ENCODE assay signal across 8 mouse cellular contexts in genomic region chr15:80173001-80173771, GRCm38 (mm10). TPM values are rescaled to one million over a fixed set of nuclear protein-coding genes. Genes with fewer than 3 reads are reported as not detected.
A peak's percentile ranks its signal among the peaks of the same experiment; 100 is the strongest.
DNase-seq lines count a peak whose midpoint lies in the region; ATAC-seq and TF ChIP-seq lines count a peak whose summit lies in the region.

Gene Mgat3 (plus strand): TSS chr15:80173721.

- TF ChIP-seq POLR2A in myocyte (IDR thresholded peaks at IDR 0.05; ENCODE audit: insufficient read length, low read depth): peak; percentile 73

- peaks cover 18% of the 10 kb centered on the region for H3K79me2 ChIP-seq in myocyte (ENCODE audit: control insufficient read depth, insufficient read depth)

- no peaks in the 10 kb centered on the region for H3K9me3 ChIP-seq in embryonic facial prominence, embryonic 15.5 days (replicated peaks)
- H3K9me3 ChIP-seq in intestine, embryonic 15.5 days: no peaks in the 10 kb centered on the region

- DNase-seq in gastrocnemius, adult 2 months: peak; percentile 49
- DNase-seq in gastrocnemius, adult 18-20 months (ENCODE audit: low spot score): no peak
- DNase-seq in adrenal gland, postnatal 14 days: peak; percentile 56
- DNase-seq in left cerebral cortex, postnatal 4 days: peak; percentile 63
- DNase-seq in thymus, postnatal 10 days (ENCODE audit: low spot score in 2 of 2): no peak

- no peaks in the 10 kb centered on the region for H3K27me3 ChIP-seq in embryonic facial prominence, embryonic 15.5 days
- H3K27me3 ChIP-seq in intestine, embryonic 15.5 days (replicated peaks): no peaks in the 10 kb centered on the region
- H3K27me3 ChIP-seq in myocyte (ENCODE audit: control insufficient read depth, insufficient read depth, insufficient read length): no peaks in the 10 kb centered on the region

- 8% methylated on average over 39 of the region's 85 CpGs for WGBS in embryonic facial prominence, embryonic 15.5 days
- 3% methylated on average over 46 of the region's 85 CpGs for WGBS in intestine, embryonic 15.5 days

- peaks cover 34% of the 10 kb centered on the region for H3K4me1 ChIP-seq in embryonic facial prominence, embryonic 15.5 days
- peaks cover 23% of the 10 kb centered on the region for H3K4me1 ChIP-seq in intestine, embryonic 15.5 days (replicated peaks)

- ATAC-seq in embryonic facial prominence, embryonic 15.5 days (ENCODE audit: insufficient number of reproducible peaks, low FRiP score, low TSS enrichment, low read depth): peak; percentile 69
- peak; percentile 76 for ATAC-seq in intestine, embryonic 15.5 days

- no peak for TF ChIP-seq CTCF in gastrocnemius, adult 2 months (IDR thresholded peaks at IDR 0.05)

- H3K36me3 ChIP-seq in embryonic facial prominence, embryonic 15.5 days: no peaks in the 10 kb centered on the region
- H3K36me3 ChIP-seq in intestine, embryonic 15.5 days: no peaks in the 10 kb centered on the region
- H3K36me3 ChIP-seq in myocyte (ENCODE audit: control insufficient read depth, insufficient read depth): no peaks in the 10 kb centered on the region

- H3ac ChIP-seq in myocyte (ENCODE audit: control insufficient read depth, insufficient read length): peak within 1 kb of the TSS; percentile 72

- peak within 1 kb of the TSS; percentile 82 for H3K4me3 ChIP-seq in gastrocnemius, adult 2 months
- peak within 1 kb of the TSS; percentile 79 for H3K4me3 ChIP-seq in embryonic facial prominence, embryonic 15.5 days (replicated peaks)
- H3K4me3 ChIP-seq in intestine, embryonic 15.5 days (replicated peaks): peak within 1 kb of the TSS; percentile 73
- H3K4me3 ChIP-seq in myocyte: peak within 1 kb of the TSS; percentile 25

- intact Hi-C loops in gastrocnemius, adult 2 months (cut with DNase I): no loop called here
- intact Hi-C loops in left cerebral cortex, postnatal 4 days (cut with DNase I): no loop called here

- H3K4me2 ChIP-seq in embryonic facial prominence, embryonic 15.5 days (replicated peaks): peak within 1 kb of the TSS; percentile 77
- peak within 1 kb of the TSS; percentile 86 for H3K4me2 ChIP-seq in intestine, embryonic 15.5 days (replicated peaks)
- H3K4me2 ChIP-seq in myocyte (ENCODE audit: low read depth): peak within 1 kb of the TSS; percentile 81

- peak within 1 kb of the TSS; percentile 66 for H3K27ac ChIP-seq in gastrocnemius, adult 2 months
- H3K27ac ChIP-seq in embryonic facial prominence, embryonic 15.5 days (replicated peaks): peak within 1 kb of the TSS; percentile 87
- peak within 1 kb of the TSS; percentile 70 for H3K27ac ChIP-seq in intestine, embryonic 15.5 days

- H3K9ac ChIP-seq in embryonic facial prominence, embryonic 15.5 days: peak within 1 kb of the TSS; percentile 88
- peak within 1 kb of the TSS; percentile 91 for H3K9ac ChIP-seq in intestine, embryonic 15.5 days

TF ChIP-seq in myocyte, 11 proteins besides CTCF, POLR2A, EP300 and RAD21:
- TF ChIP-seq TCF12 (IDR thresholded peaks at IDR 0.05; ENCODE audit: insufficient read depth, poor library complexity, severe bottlenecking) (no peak), USF1 (IDR thresholded peaks at IDR 0.05; ENCODE audit: low read depth) (no peak), MYOG (IDR thresholded peaks at IDR 0.05; ENCODE audit: control insufficient read depth in 1 of 3, insufficient read depth in 1 of 3, insufficient read length in 2 of 3, low read depth in 2 of 3) (peak in 1 of 3 experiments; percentile 47), E2F4 (IDR thresholded peaks at IDR 0.05; ENCODE audit: insufficient read depth) (no peak), POLR2AphosphoS2 (IDR thresholded peaks at IDR 0.05; ENCODE audit: insufficient read length, low read depth) (peak; percentile 34), MAX (IDR thresholded peaks at IDR 0.05; ENCODE audit: low read depth) (no peak), MYOD1 (IDR thresholded peaks at IDR 0.05; ENCODE audit: control insufficient read depth in 1 of 3, insufficient read length in 2 of 3, low read depth in 2 of 3) (peak in 2 of 3 experiments; percentile 25 to 37), TCF3 (IDR thresholded peaks at IDR 0.05; ENCODE audit: insufficient read length, low read depth) (no peak), SRF (IDR thresholded peaks at IDR 0.05; ENCODE audit: control insufficient read depth, insufficient read length, low read depth) (no peak), REST (IDR thresholded peaks at IDR 0.05; ENCODE audit: insufficient read depth, insufficient read length) (no peak), CEBPB (IDR thresholded peaks at IDR 0.05; ENCODE audit: insufficient read depth, poor library complexity, severe bottlenecking) (no peak)

RNA-seq across cellular contexts. Expression of gene Mgat3, which starts in this region (rescaled TPM):
- total RNA-seq in gastrocnemius, adult 2 months (2021): under 1 TPM; 0.61 to 0.78 TPM
- total RNA-seq in gastrocnemius, adult 18-20 months (2021): 1 to 10 TPM in 1 of 2 experiments, under 1 TPM in 1; 0.43 to 1.2 TPM
- 6.6 and 7.6 TPM in 2 replicates for total RNA-seq in adrenal gland, postnatal 14 days (2021)
- 4.6 and 5.5 TPM in 2 replicates for polyA plus RNA-seq in embryonic facial prominence, embryonic 15.5 days (2015; fragmentation: Nextera tagmentation; extraction: Ambion mirVana)
- polyA plus RNA-seq in intestine, embryonic 15.5 days (2015; fragmentation: Nextera tagmentation; extraction: Ambion mirVana): 12.1 and 13.6 TPM in 2 replicates
- total RNA-seq in left cerebral cortex, postnatal 4 days (2021): 10 to 100 TPM; 80.4 to 83.1 TPM
- polyA plus RNA-seq in myocyte (2012; fragmentation: generic; extraction: Trizol): 9.7 TPM

Comparison
In these comparisons a context has a peak if more than half of its experiments do, and no peak if none do; other contexts are left out.
1. Peak in DNase-seq, H3K4me3 ChIP-seq and H3K27ac ChIP-seq in gastrocnemius, adult 2 months; RNA of the gene not detected or under 1 TPM.
2. DNase-seq: peak in adrenal gland, postnatal 14 days (single experiment) and left cerebral cortex, postnatal 4 days (single experiment); none in gastrocnemius, adult 18-20 months (single experiment) and thymus, postnatal 10 days (0 of 2).
3. H3K4me3 ChIP-seq: peak in every context shown above with its lines; median percentile 82 in gastrocnemius, adult 2 months; 79 in embryonic facial prominence, embryonic 15.5 days; 73 in intestine, embryonic 15.5 days; 25 in myocyte.
4. Peak in every context shown above with its lines, with median percentiles within 50 percentile points of each other: H3K27ac ChIP-seq and H3K4me2 ChIP-seq.